Mouse (Mus musculus) lung, embryonic 16.5 days (tissue): ENCODE results near the gene Gm20547. TPM values are rescaled to one million over a fixed set of nuclear protein-coding genes. Genes with fewer than 3 reads are reported as not detected.
"Not testable (repeated sequence)": the region's sequence is repeated elsewhere in the genome, so short reads cannot be mapped to it uniquely, and the experiment has no call there.

Experiments used
- ATAC-seq: fragments of 200-750 bp; cut with Nextera tagmentation; 2 replicates; pipeline ENCODE4 v1.8.0; 2017; ENCODE audit warnings: low read depth, mild to moderate bottlenecking, moderate library complexity
- H3K27ac ChIP-seq: fragments of 300-500 bp; sonication (generic); 2 replicates; pipeline ENCODE4 v1.5.1; 2014; ENCODE audit warnings: mild to moderate bottlenecking, control low read depth, low read length
- H3K27me3 ChIP-seq: fragments of 300-500 bp; sonication (generic); 2 replicates; pipeline ENCODE4 v1.6.1; 2014; ENCODE audit warnings: low read depth, low read length, mixed read lengths; ENCODE audit not compliant: control insufficient read depth, insufficient read depth
- H3K36me3 ChIP-seq: fragments of 300-500 bp; sonication (generic); 2 replicates; pipeline ENCODE4 v1.6.1; 2014; ENCODE audit warnings: low read length; ENCODE audit not compliant: control insufficient read depth, insufficient read depth
- H3K4me1 ChIP-seq: fragments of 300-500 bp; sonication (generic); replicated peaks from 2 replicates; pipeline ENCODE4 v1.6.1; 2014; ENCODE audit warnings: low read length, mixed read lengths; ENCODE audit not compliant: control insufficient read depth, insufficient read depth
- H3K4me2 ChIP-seq: fragments of 300-500 bp; sonication (generic); 2 replicates; pipeline ENCODE4 v1.6.1; 2014; ENCODE audit warnings: low read depth, low read length, control low read depth
- H3K4me3 ChIP-seq: fragments of 300-500 bp; sonication (generic); 2 replicates; pipeline ENCODE4 v1.5.1; 2014; ENCODE audit warnings: mild to moderate bottlenecking, low read length, control low read depth
- H3K9ac ChIP-seq: fragments of 300-500 bp; sonication (generic); 2 replicates; pipeline ENCODE4 v1.6.1; 2014; ENCODE audit warnings: low read length, control low read depth
- H3K9me3 ChIP-seq: fragments of 300-500 bp; sonication (generic); 2 replicates; pipeline ENCODE4 v1.6.1; 2016; ENCODE audit warnings: low read length; ENCODE audit not compliant: control insufficient read depth
- WGBS: fragments of 180-500 bp; shearing (Covaris S2); extraction: QIAGEN DNeasy Blood & Tissue Kit; methylation state at CpG from one replicate; pipeline ENCODE4 v1.1.7; 2014; 5-methylcytosine and 5-hydroxymethylcytosine counted together
- polyA plus RNA-seq: library from polyadenylated mRNA; unstranded; fragments of >200 nt; fragmentation: Nextera tagmentation; extraction: Ambion mirVana; gene quantifications from 2 replicates; pipeline ENCODE4 v1.2.1, GENCODE M21; 2015

Gm20547 gene
- polyA plus RNA-seq, 1 experiment from 2014 or later: not detected

DNA sequence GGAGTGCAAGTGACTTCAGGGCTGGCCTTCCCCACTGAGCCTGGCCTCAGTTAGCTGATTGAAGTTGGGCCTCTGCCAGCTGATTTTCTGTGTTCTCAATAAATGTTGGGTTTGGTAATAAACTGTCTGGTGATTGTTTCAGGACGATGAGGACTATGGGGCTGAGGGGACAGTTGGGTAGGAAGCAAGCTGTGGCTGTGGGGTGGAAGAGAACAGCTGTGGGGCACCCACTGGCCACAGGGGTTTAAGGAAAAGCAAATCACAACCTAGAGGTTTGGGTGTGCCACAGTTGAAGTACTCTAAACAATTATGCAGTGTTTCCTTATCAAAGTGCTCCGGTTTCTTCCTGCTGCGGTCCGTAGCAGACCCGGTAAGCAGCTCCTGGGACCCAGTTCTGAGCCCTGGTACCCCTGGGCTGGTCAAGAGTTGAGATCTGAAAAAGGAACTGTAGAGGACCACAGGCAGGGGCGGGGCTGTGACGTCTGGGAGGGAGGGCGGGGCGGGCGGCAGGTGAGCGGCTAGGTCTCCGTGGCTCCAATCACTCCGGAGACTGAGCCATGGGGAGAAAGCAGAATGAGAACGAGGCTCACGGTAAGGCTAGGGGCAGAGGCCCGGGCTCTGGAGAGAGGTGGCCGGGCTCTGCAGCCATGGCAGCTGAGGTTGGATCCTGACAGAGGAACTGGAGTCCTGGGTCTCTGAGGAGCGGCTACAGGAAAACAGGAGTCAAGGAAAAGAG lies 32.3 kb upstream of the Gm20547 start, which contains the start of gene Slc44a4:
TSS of gene Slc44a4 (plus strand) at position 537 of the 736 bp plus-strand sequence.
- Histone ChIP-seq H3K9ac (no peak within 1 kb of the TSS; the same call in 1 of the 2 replicates), H3K4me3 (no peak within 1 kb of the TSS), H3K4me2 (peak within 1 kb of the TSS; percentile 9; the same call in 1 of the 2 replicates), H3K4me1 (peaks cover 8% of the 10 kb centered on the region), H3K27me3 (no peaks in the 10 kb centered on the region), H3K27ac (no peak within 1 kb of the TSS), H3K9me3 (no peaks in the 10 kb centered on the region), H3K36me3 (peaks cover 42% of the 10 kb centered on the region)
- WGBS: 37% methylated on average over 18 of the region's 18 CpGs
- ATAC-seq: peak; percentile 25; the same call in 1 of the 2 replicates

DNA sequence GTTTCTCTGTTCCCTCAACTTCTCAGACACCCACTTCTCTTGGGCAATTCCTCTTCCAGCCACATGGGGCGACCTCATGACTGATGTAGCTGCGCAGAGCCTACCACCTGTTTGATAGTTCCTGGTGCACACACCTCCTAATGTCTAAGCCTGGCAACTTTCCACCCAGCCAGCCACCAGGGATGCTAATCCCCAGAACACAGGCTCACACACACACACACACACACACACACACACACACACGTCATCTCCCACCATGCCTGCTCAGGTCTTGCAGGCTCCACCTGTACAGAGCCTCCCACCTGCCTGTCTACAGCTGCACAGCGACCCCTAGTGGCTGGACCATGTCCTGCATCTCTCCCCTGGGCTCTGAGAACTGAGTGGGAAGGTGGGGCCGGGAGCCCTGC lies 30.1 kb upstream of the Gm20547 start:
- peak; percentile 53 for ATAC-seq
- H3K27ac ChIP-seq: no peak overlapping the region
- no peak overlapping the region for H3K4me3 ChIP-seq
- H3K36me3 ChIP-seq: peaks cover 63% of the 10 kb centered on the region
- no peak overlapping the region for H3K9ac ChIP-seq
- H3K27me3 ChIP-seq: no peaks in the 10 kb centered on the region
- H3K4me2 ChIP-seq: no peak overlapping the region
- no peaks in the 10 kb centered on the region for H3K9me3 ChIP-seq
- WGBS: 44% methylated on average over 5 of the region's 5 CpGs
- H3K4me1 ChIP-seq: peaks cover 8% of the 10 kb centered on the region

DNA sequence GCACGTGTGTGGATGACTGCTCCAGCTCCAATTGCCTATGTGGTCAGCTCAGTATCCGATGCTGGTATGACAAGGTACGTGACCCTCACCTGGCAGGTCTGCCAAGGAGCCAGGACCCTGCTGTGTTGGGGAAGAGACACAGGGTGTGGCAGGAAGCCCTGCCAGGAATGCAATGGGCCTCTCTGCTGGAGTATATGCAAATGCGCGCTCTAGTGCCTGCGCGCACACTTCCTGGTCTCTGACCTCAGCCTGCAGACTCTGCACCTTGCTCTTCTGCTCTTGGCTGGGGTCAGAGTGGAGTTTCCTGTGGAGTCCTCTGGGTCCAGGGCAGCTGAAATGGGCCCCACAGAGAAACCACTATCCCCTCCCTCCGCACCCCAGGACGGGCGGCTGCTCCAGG lies 29.1 kb upstream of the Gm20547 start:
- H3K36me3 ChIP-seq: peaks cover 72% of the 10 kb centered on the region
- 85% methylated on average over 10 of the region's 10 CpGs for WGBS
- no peaks in the 10 kb centered on the region for H3K9me3 ChIP-seq
- H3K27ac ChIP-seq: no peak overlapping the region
- H3K27me3 ChIP-seq: no peaks in the 10 kb centered on the region
- peaks cover 8% of the 10 kb centered on the region for H3K4me1 ChIP-seq
- no peak overlapping the region for H3K4me3 ChIP-seq
- H3K4me2 ChIP-seq: no peak overlapping the region
- ATAC-seq: no peak
- H3K9ac ChIP-seq: no peak overlapping the region

DNA sequence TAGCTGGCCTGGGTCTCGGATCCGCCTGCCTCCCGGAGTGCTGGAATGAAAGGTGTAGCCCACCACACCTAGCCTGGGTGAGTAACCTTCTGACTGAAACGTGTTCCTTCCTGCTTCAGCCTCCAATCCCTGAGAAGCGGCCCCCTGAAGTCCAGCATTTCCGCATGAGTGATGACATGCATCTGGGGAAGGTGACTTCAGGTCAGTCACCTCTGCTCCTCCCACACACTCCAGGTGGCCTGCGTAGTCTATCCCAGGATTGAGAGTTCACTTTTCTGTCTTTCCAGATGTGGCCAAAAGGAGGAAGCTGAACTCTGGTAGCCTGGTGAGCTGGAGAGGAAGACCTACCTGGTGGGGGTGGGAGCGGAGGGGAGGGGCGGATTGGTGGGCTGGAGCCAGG lies 21.1 kb upstream of the Gm20547 start:
- Histone ChIP-seq H3K27me3 (no peaks in the 10 kb centered on the region), H3K36me3 (peaks cover 42% of the 10 kb centered on the region), H3K4me2 (no peak overlapping the region), H3K9ac (no peak overlapping the region), H3K4me3 (no peak overlapping the region), H3K27ac (no peak overlapping the region), H3K9me3 (no peaks in the 10 kb centered on the region), H3K4me1 (peaks cover 4% of the 10 kb centered on the region; the same call in 1 of the 2 replicates)
- WGBS: 83% methylated on average over 9 of the region's 9 CpGs
- no peak for ATAC-seq

DNA sequence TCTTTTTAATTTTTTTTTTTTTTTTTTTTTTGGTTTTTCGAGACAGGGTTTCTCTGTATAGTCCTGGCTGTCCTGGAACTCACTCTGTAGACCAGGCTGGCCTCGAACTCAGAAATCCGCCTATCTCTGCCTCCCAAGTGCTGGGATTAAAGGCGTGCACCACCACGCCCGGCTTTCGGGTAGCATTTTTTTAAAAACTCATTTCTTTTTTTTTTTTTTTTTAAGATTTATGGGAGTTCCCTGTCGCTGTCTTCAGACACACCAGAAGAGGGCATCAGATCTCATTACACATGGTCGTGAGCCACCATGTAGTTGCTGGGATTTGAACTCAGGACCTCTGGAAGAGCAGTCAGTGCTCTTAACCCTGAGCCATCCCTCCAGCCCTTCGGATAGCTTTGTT lies 20.1 kb upstream of the Gm20547 start:
- not testable (repeated sequence) for ATAC-seq, H3K27me3 ChIP-seq, H3K9me3 ChIP-seq, H3K4me2 ChIP-seq, H3K9ac ChIP-seq, H3K4me3 ChIP-seq, H3K27ac ChIP-seq
- 85% methylated on average over 9 of the region's 10 CpGs for WGBS
- Histone ChIP-seq H3K4me1 (peaks cover 11% of the 10 kb centered on the region), H3K36me3 (peaks cover 33% of the 10 kb centered on the region)

DNA sequence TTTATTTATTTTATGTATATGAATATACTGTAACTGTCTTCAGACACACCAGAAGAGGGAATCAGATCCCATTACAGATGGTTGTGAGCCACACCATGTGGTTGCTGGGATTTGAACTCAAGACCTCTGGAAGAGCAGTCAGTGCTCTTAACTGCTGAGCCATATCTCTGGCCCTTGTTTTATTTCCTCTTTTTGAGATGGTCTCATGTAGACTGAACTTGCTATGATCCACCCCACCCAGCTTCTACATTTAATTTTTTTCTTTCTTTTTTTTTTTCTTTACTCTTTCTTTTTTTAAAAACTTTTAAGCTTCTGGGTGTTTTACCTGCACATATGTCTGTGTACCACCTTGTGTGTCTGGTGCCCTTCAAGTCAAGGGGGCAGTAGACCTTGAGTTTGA lies 19.0 kb upstream of the Gm20547 start:
- ATAC-seq, H3K27ac ChIP-seq, H3K4me2 ChIP-seq, H3K9ac ChIP-seq, H3K27me3 ChIP-seq, H3K4me3 ChIP-seq, H3K9me3 ChIP-seq: not testable (repeated sequence)
- Histone ChIP-seq H3K36me3 (peaks cover 28% of the 10 kb centered on the region), H3K4me1 (peaks cover 20% of the 10 kb centered on the region)

DNA sequence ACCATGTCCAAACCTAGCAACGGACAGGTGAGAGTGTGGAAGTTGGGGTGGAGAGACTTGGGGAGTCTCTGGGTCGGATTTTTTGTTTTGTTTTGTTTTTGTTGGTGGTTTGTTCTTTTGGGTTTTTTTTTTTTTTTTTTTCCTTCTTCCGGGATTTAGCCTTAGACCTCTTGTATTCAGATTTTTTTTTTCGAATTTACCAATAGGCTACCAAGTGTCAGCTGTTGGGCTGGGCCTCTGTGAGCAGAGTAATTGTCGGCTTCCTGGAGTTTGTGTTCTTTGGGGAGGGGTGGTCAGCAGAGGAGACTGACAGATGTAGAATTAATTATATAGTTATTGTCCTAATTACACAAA lies 18.0 kb upstream of the Gm20547 start:
- peak overlapping the region; percentile 97 for H3K9ac ChIP-seq
- H3K36me3 ChIP-seq: peaks cover 22% of the 10 kb centered on the region
- WGBS: 1% methylated on average over 5 of the region's 5 CpGs
- peak overlapping the region; percentile 72 for H3K4me2 ChIP-seq
- peak overlapping the region; percentile 90 for H3K4me3 ChIP-seq
- peaks cover 27% of the 10 kb centered on the region for H3K4me1 ChIP-seq
- H3K27ac ChIP-seq: peak overlapping the region; percentile 99
- H3K27me3 ChIP-seq: no peaks in the 10 kb centered on the region
- H3K9me3 ChIP-seq: no peaks in the 10 kb centered on the region
- ATAC-seq: no peak

DNA sequence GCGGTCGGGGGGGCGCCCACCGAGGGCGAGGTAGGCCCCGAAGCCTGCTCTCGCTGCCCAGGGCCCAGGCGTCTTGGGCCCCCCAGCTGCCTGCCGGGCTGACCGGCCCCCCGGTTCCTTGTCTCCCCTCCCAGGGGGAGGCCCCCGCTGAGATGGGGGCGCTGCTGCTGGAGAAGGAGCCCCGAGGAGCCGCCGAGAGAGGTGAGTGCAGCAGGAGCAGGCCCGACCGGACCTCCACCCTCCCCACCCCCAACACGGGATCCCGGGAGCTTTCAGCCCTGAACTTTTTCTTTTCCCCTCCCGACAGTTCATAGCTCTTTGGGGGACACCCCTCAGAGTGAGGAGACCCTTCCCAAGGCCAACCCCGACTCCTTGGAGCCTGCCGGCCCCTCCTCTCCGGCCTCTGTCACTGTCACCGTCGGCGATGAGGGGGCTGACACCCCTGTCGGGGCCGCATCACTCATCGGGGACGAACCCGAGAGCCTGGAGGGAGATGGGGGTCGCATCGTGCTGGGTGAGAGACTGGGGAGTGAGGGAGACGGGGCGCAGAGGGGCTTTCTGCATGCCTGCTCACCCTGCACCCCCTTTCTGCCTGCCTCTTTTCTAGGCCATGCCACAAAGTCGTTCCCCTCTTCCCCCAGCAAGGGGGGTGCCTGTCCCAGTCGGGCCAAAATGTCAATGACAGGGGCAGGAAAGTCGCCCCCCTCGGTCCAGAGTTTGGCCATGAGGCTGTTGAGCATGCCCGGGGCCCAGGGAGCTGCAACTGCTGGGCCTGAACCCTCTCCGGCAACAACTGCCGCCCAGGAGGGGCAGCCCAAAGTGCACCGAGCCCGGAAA lies 17.4 kb upstream of the Gm20547 start:
- Histone ChIP-seq H3K4me1 (peaks cover 27% of the 10 kb centered on the region), H3K27me3 (no peaks in the 10 kb centered on the region), H3K9me3 (no peaks in the 10 kb centered on the region), H3K9ac (peak overlapping the region; percentile 97), H3K4me3 (peak overlapping the region; percentile 90), H3K27ac (peak overlapping the region; percentile 99), H3K4me2 (peak overlapping the region; percentile 72), H3K36me3 (peaks cover 22% of the 10 kb centered on the region)
- WGBS: under 1% methylated on average over 29 of the region's 45 CpGs
- no peak for ATAC-seq

DNA sequence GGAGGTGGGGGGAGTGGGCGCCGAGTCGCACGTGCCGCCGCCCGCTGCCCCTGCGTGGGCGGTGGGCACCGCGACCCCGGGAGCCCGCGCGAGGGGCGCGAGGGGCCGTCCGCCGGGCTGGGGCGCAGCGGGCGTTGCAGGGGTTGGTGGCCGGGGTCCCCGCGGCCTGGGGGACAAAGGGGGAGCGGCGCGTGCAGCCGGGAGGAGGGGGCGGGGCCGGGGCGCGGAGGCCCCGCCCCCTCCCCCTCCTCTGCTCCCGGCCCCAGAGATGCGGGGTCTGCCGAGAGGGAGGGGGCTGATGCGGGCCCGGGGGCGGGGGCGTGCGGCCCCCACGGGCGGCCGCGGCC lies 16.8 kb upstream of the Gm20547 start:
- WGBS: 0% methylated on average over 1 of the region's 47 CpGs
- ATAC-seq: peak; percentile 15; the same call in 1 of the 2 replicates
- Histone ChIP-seq H3K4me1 (peaks cover 27% of the 10 kb centered on the region), H3K4me2 (peak overlapping the region; percentile 72), H3K9me3 (no peaks in the 10 kb centered on the region), H3K27ac (peak overlapping the region; percentile 99), H3K27me3 (no peaks in the 10 kb centered on the region), H3K9ac (peak overlapping the region; percentile 97), H3K36me3 (peaks cover 20% of the 10 kb centered on the region), H3K4me3 (peak overlapping the region; percentile 90)
